Mouse (Mus musculus) liver, embryonic 11.5 days (tissue): Measurements from ENCODE around the gene Rab34. TPM values are rescaled to one million over a fixed set of nuclear protein-coding genes. Genes with fewer than 3 reads are reported as not detected.

ENCODE experiments used
- ATAC-seq: fragments of 200-750 bp; cut with Nextera tagmentation; replicated peaks from 2 replicates; pipeline ENCODE4 v1.8.0; 2017; ENCODE audit warnings: moderate number of reproducible peaks, mild to moderate bottlenecking, moderate TSS enrichment, moderate library complexity; ENCODE audit not compliant: low FRiP score
- DNase-seq: peaks from one replicate; pipeline ENCODE4 v3.0.0-alpha.2; 2017; ENCODE audit warnings: low spot score
- H3K27ac ChIP-seq: fragments of 300-500 bp; sonication (generic); 2 replicates; pipeline ENCODE4 v1.5.1; 2014; ENCODE audit warnings: mild to moderate bottlenecking, low read depth, low read length, control low read depth
- H3K27me3 ChIP-seq: fragments of 300-500 bp; sonication (generic); replicated peaks from 2 replicates; pipeline ENCODE4 v1.6.1; 2014; ENCODE audit warnings: low read length, mixed read lengths; ENCODE audit not compliant: control insufficient read depth, insufficient read depth
- H3K36me3 ChIP-seq: fragments of 300-500 bp; sonication (generic); 2 replicates; pipeline ENCODE4 v1.6.1; 2014; ENCODE audit warnings: mild to moderate bottlenecking, low read length, moderate library complexity, mixed read lengths; ENCODE audit not compliant: control insufficient read depth, insufficient read depth
- H3K4me1 ChIP-seq: fragments of 300-500 bp; sonication (generic); replicated peaks from 2 replicates; pipeline ENCODE4 v1.6.1; 2014; ENCODE audit warnings: low read length, mixed read lengths; ENCODE audit not compliant: control insufficient read depth, insufficient read depth
- H3K4me2 ChIP-seq: fragments of 300-500 bp; sonication (generic); 2 replicates; pipeline ENCODE4 v1.6.1; 2014; ENCODE audit warnings: mild to moderate bottlenecking, control low read depth, moderate library complexity
- H3K4me3 ChIP-seq: fragments of 300-500 bp; sonication (generic); 2 replicates; pipeline ENCODE4 v1.5.1; 2014; ENCODE audit warnings: low read depth, low read length, control low read depth
- H3K9ac ChIP-seq: fragments of 300-500 bp; sonication (generic); 2 replicates; pipeline ENCODE4 v1.6.1; 2014; ENCODE audit warnings: low read depth, low read length, control low read depth
- H3K9me3 ChIP-seq: fragments of 300-500 bp; sonication (generic); 2 replicates; pipeline ENCODE4 v1.6.1; 2016; ENCODE audit warnings: low read length, inconsistent platforms, mixed read lengths; ENCODE audit not compliant: control insufficient read depth
- WGBS: fragments of 180-500 bp; shearing (Covaris S2); extraction: QIAGEN DNeasy Blood & Tissue Kit; methylation state at CpG from one replicate; pipeline ENCODE4 v1.1.7; 2014; 5-methylcytosine and 5-hydroxymethylcytosine counted together
- polyA plus RNA-seq: library from polyadenylated mRNA; unstranded; fragments of >200 nt; fragmentation: Nextera tagmentation; extraction: Ambion mirVana; gene quantifications from 2 replicates; pipeline ENCODE4 v1.2.1, GENCODE M21; 2014

Gene Rab34
- polyA plus RNA-seq, 1 experiment from 2014 or later, result 42.6 TPM

DNA sequence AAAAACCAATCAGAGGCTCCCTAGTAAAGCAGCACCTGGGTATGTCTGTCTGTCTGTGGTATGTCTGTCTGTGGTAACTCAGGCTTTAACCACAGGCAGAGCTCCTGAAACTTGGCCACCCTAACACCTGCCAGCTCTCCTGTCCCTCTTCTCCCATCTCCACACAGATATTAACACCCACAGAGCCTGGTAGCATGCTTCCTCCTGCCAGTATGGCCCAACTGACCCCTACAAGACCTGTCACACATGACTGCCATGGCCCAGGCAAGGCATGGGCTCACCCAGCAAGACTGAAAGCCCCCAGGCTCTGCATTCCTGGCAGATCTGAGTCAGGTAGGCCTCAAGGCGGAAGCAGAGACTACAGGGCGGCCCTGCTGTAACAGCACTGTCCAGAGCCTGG, 25.2 kb upstream of the Rab34 start:
- Histone ChIP-seq H3K4me1 (peaks cover 42% of the 10 kb centered on the region), H3K4me2 (peak overlapping the region; percentile 97), H3K9ac (peak overlapping the region; percentile 99), H3K4me3 (peak overlapping the region; percentile 98), H3K36me3 (peaks cover 33% of the 10 kb centered on the region), H3K27me3 (no peaks in the 10 kb centered on the region), H3K27ac (peak overlapping the region; percentile 92), H3K9me3 (no peaks in the 10 kb centered on the region)
- 90% methylated on average over 2 of the region's 2 CpGs for WGBS
- ATAC-seq (no peak), DNase-seq (no peak)

DNA sequence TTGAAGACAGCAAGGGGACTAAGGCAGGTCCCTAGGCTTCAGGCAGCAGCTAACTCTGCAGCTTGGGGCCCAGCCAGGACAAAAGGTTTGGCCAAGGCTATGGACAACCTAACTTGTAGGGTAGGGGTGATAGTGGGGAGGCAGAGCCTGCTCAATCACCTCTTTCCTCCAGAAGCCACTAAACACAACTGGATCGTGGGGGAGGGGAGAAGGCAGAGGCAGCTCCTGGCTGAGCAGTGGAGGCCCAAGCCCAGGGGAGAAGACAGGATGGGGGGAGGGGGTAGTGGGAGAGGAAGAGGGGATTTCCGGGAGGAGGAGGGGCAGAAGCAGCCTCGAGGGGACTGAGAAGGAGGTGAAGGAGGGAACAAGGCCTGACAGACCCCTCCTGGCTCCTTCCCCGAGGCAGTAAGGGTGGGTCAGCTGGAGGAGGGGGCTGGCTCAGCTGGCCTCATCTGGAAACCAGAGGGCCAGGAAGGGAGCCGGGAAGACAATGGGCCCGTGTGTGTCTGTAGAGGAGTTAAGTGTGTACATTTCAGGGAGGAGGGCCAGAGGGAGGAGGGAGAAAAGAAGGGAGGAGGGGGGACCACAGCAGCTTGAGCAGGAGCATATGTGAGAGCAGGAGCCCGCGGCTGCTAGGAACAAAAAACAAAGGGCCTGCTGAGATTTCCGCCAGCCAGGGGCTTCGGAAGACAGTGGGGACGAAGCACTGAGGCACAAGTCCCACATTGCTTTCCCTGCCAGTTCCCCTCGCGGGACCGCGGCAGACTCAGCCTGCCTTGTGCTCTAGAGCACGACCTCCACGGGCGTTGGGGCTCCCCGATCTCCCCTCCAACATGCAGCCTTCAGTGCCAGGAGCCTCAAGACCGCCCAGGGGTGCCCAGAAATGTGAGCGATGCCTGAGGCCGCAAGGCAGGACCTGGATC, 24.3 kb upstream of the Rab34 start:
- Histone ChIP-seq H3K4me1 (peaks cover 49% of the 10 kb centered on the region), H3K36me3 (peaks cover 26% of the 10 kb centered on the region), H3K4me2 (peak overlapping the region; percentile 97), H3K27me3 (no peaks in the 10 kb centered on the region), H3K27ac (peak overlapping the region; percentile 92), H3K9ac (peak overlapping the region; percentile 99), H3K4me3 (peak overlapping the region; percentile 98), H3K9me3 (no peaks in the 10 kb centered on the region)
- under 1% methylated on average over 22 of the region's 22 CpGs for WGBS
- ATAC-seq (no peak), DNase-seq (peak; percentile 75)

DNA sequence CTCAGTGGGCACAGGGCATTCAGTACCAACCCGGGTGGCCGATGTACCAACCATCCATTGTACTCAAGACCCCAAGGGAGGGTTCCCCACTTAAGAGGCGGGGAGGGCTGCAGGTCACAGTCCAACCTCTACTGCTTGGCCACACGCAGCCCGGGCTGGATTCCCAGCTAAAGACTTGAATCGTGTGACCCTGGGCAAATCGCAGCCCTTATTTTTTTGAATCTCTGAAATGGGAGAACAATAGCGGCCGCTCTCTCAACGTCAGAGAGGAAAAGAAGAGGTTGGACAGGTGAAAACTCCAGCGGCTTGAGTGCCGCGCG, 23.7 kb upstream of the Rab34 start:
- peak overlapping the region; percentile 92 for H3K27ac ChIP-seq
- H3K36me3 ChIP-seq, result peaks cover 26% of the 10 kb centered on the region
- peak overlapping the region; percentile 97 for H3K4me2 ChIP-seq
- peak overlapping the region; percentile 98 for H3K4me3 ChIP-seq
- H3K4me1 ChIP-seq, result peaks cover 52% of the 10 kb centered on the region
- peak overlapping the region; percentile 99 for H3K9ac ChIP-seq
- WGBS, result under 1% methylated on average over 14 of the region's 14 CpGs
- DNase-seq (no peak), ATAC-seq (no peak)
- no peaks in the 10 kb centered on the region for H3K9me3 ChIP-seq
- no peaks in the 10 kb centered on the region for H3K27me3 ChIP-seq

DNA sequence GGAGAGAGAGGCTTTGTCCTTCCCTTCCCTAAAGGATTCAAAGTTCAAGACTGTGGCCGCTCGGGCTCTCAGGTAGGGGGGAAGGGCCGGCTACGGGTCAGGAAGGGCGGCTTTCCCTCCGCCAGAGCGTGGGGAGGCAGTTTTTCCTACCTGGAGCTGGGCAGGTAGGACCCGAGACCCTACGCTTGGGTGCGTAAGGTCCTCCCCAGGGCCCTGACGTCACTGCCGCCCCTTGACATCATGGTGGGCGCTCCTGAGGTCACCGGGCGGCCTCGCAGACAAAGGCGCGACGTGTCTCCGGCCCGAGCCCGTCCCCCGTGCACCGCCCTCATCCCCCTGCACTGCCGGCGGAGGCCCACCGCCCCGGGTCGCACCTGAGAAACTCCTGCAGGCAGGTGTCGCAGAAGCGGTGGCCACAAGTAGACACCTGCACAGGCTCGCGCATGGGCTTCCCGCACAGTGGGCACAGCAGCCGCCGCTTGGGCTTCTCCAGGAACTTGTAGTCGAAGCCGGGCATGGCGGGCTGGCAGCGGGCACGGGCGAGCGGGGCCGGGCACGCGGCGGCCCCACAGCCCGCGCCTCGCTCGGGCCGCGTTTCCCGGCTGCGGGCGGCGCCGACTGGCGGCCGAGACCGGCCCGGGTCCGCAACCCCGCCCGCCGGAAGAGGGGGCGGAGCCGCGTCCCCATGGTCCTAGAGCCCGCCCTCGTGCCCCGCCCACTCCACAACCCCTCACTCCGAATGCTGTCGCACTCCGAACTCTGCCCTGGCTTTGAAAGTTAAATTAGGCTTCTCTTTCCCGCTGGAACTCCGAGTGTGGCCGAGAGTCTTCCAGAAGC, 23.1 kb upstream of the Rab34 start, which contains the start of gene Traf4:
Gene Traf4, minus strand, starts transcription at position 666 of the 837 bp plus-strand sequence.
- ATAC-seq, result peak; percentile 82
- peaks cover 21% of the 10 kb centered on the region for H3K36me3 ChIP-seq

DNA sequence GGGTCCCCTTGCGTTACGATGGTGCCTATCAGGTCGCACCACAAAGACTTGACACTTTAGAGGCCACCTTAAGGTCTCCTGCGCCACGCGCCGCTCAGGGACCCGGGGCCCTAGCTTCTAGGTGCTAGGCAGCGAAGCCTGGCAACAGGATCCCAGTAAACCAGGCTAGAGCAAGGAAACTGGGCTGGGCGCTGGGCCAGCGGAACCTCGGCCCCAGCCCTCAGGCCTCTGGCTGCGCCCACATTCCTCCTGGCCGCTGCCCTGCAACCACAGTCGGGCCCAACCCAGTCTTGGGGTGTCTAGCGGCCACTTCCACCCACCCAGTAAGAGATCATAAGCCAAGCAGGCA, 22.5 kb upstream of the Rab34 start:
- no peaks in the 10 kb centered on the region for H3K27me3 ChIP-seq
- peaks cover 15% of the 10 kb centered on the region for H3K36me3 ChIP-seq
- H3K27ac ChIP-seq, result peak overlapping the region; percentile 92
- DNase-seq (no peak), ATAC-seq (peak; percentile 17)
- peak overlapping the region; percentile 97 for H3K4me2 ChIP-seq
- H3K4me3 ChIP-seq, result peak overlapping the region; percentile 98
- peaks cover 59% of the 10 kb centered on the region for H3K4me1 ChIP-seq
- WGBS, result 6% methylated on average over 16 of the region's 16 CpGs
- H3K9ac ChIP-seq, result peak overlapping the region; percentile 99
- no peaks in the 10 kb centered on the region for H3K9me3 ChIP-seq

More for the DNA sequence above, 23.1 kb upstream of the Rab34 start, which contains the start of gene Traf4:
- Histone ChIP-seq H3K27ac (peak within 1 kb of the TSS; percentile 92), H3K27me3 (no peaks in the 10 kb centered on the region), H3K9me3 (no peaks in the 10 kb centered on the region), H3K4me3 (peak within 1 kb of the TSS; percentile 98), H3K4me1 (peaks cover 57% of the 10 kb centered on the region), H3K9ac (peak within 1 kb of the TSS; percentile 99), H3K4me2 (peak within 1 kb of the TSS; percentile 97)
- under 1% methylated on average over 78 of the region's 78 CpGs for WGBS
- DNase-seq, result peak; percentile 88

DNA sequence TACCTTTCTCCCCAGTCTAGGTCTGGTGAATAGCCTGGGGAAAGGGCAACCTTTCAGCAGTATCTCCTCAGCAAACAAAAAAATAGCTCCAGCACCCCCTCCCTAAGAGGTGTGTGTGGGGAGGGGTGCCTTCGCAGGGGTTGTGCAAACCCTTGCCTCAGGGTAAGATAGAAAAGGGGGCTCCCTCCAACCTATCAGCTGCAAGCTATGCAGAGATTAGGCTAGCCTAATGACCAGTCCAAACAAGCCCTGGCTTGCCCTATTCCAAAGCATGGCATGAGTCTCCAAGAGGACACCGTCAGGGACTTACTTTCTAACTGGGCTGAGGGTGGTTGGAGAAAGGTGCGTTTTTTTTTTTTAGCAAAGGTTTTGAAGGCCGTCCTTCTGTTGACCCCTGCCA, 22.1 kb upstream of the Rab34 start:
- Histone ChIP-seq H3K27me3 (no peaks in the 10 kb centered on the region), H3K4me1 (peaks cover 59% of the 10 kb centered on the region), H3K27ac (peak overlapping the region; percentile 92), H3K4me3 (peak overlapping the region; percentile 98), H3K4me2 (peak overlapping the region; percentile 97), H3K36me3 (peaks cover 11% of the 10 kb centered on the region), H3K9ac (peak overlapping the region; percentile 99), H3K9me3 (no peaks in the 10 kb centered on the region)
- DNase-seq (no peak), ATAC-seq (no peak)
- WGBS, result 44% methylated on average over 4 of the region's 4 CpGs

DNA sequence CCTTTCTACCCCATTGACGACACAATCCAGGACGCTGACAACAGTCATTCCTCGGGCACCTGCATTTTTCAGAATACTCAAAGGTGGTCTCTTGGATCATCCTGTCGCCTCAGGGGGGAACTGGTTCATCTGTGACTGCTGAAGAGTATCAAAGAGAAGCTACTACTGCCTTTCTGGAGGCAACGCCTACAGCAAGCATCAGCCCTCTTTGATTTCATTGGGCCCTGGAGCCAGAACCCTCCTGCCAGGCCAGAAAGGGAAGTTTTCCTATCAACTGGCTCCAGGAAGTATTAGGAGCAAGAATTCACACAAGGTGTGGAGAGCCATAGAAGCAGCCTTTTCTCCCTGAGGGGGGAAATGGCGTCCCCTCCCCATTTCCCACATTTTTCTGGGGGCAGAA, 21.6 kb upstream of the Rab34 start:
- DNase-seq (no peak), ATAC-seq (no peak)
- 60% methylated on average over 6 of the region's 6 CpGs for WGBS
- Histone ChIP-seq H3K27me3 (no peaks in the 10 kb centered on the region), H3K27ac (0 out of 2 replicates have a peak overlapping the region, but pooled peaks have one; percentile 22), H3K4me1 (peaks cover 59% of the 10 kb centered on the region), H3K9me3 (no peaks in the 10 kb centered on the region), H3K9ac (0 out of 2 replicates have a peak overlapping the region, but pooled peaks have one; percentile 12), H3K4me3 (0 out of 2 replicates have a peak overlapping the region, but pooled peaks have one; percentile 98), H3K36me3 (peaks cover 8% of the 10 kb centered on the region), H3K4me2 (peak overlapping the region; percentile 97)

DNA sequence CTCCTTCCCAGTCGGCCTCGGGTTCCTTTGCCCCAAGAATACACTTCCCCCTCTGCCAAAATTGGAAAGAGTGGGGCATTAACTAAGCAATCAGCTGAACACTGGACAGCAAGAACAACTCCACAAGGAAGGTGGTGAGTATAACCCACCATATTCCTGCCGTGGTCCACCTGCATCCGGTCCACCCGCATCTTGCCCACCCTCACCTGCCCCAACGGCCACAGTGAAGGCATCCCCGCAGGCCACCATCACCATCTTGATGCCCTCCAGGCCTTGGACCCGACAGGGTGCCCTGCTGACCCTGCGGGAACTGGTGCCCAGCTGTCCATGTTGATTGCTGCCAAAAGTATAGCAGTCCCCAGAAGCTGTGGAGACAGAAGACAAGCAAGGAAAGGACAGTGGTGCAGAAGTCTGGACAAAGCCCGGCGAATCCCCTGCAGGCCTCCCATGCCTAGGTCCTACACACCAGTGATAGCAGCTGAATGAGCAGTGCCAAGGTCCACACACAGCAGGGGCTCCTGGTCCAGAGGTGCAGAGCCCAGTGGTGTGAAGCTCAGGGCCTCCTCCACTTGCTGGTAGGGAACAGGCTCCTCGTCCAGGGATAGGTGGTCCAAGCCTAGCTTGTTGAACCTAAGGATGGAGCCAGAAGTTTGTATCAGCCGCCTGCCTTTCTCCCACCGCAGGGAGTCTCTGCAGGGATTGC, 20.8 kb upstream of the Rab34 start:
- Histone ChIP-seq H3K4me2 (no peak overlapping the region; the same call in 1 of the 2 replicates), H3K27me3 (no peaks in the 10 kb centered on the region), H3K27ac (peak overlapping the region; percentile 85), H3K9me3 (no peaks in the 10 kb centered on the region), H3K9ac (no peak overlapping the region), H3K4me1 (peaks cover 53% of the 10 kb centered on the region), H3K36me3 (peaks cover 3% of the 10 kb centered on the region; the same call in 1 of the 2 replicates), H3K4me3 (no peak overlapping the region)
- ATAC-seq (no peak), DNase-seq (no peak)
- WGBS, result 89% methylated on average over 14 of the region's 14 CpGs
